Mouse (Mus musculus): ENCODE measurements around the gene Ifitm1. TPM values are rescaled to one million over a fixed set of nuclear protein-coding genes. Genes with fewer than 3 reads are reported as not detected.
A peak's percentile ranks its signal among the peaks of the same experiment; 100 is the strongest.

Ifitm1 gene
- total and polyA plus RNA-seq, 3 experiments, result 0.23 TPM; not detected in 2

DNA sequence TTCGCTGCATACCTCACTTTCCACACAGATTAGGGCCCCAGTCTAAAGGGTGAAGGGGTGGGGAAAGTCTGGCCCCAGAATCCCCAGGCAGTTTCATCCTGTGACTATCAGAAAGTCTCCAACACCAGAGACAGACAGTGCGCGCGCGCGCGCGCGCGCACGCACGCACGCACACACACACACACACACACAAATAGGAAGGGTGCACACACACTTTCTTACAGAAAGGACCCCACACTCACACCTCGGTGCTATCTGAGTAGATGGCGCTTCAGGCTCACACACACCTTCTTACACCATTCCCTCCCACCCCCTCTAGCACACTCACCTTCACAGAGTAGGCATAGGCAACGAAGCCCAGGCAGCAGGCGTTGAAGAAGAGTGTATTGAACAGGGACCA lies 11.7 kb upstream of the Ifitm1 start (continued):
- TF ChIP-seq BHLHE40 (IDR thresholded peaks at IDR 0.05; ENCODE audit: borderline replicate concordance, low read depth, low read length), result no peak
- peak; percentile 61; the same call in 1 of the 2 replicates for TF ChIP-seq POLR2AphosphoS2 (IDR thresholded peaks at IDR 0.05; ENCODE audit: low read length)

- Histone ChIP-seq H3K79me2 (ENCODE audit: control insufficient read depth, insufficient read depth, low read length, poor library complexity) (peaks cover 29% of the 10 kb centered on the region), H3K9me3 (replicated peaks; ENCODE audit: insufficient read depth, low read length) (no peaks in the 10 kb centered on the region), H3K4me3 (ENCODE audit: control insufficient read depth in 1 of 2, insufficient read depth in 1 of 2, low read depth in 2 of 2, low read length in 2 of 2) (peak within 1 kb of the TSS; percentile 69 to 70), H3K36me3 (ENCODE audit: control insufficient read depth in 1 of 2, insufficient read depth in 2 of 2, low read length in 2 of 2) (peaks cover 0 to 14% of the 10 kb centered on the region in 2 experiments; a peak in 2 of 4 replicates), H3K27me3 (ENCODE audit: control insufficient read depth in 1 of 2, insufficient read depth in 2 of 2, low read length in 2 of 2) (no peaks in the 10 kb centered on the region), H3K4me1 (ENCODE audit: control insufficient read depth in 1 of 2, insufficient read depth in 2 of 2, low read length in 2 of 2) (peaks cover 0 to 21% of the 10 kb centered on the region in 2 experiments; a peak in 3 of 4 replicates), H3K9ac (ENCODE audit: control insufficient read depth, low read depth, low read length, poor library complexity, severe bottlenecking) (peak within 1 kb of the TSS; percentile 63), H3K27ac (ENCODE audit: control insufficient read depth, low read depth, low read length) (peak within 1 kb of the TSS; percentile 58)
- DNase-seq (ENCODE audit: low read depth, low spot score), result peak; percentile 97
- no peak for TF ChIP-seq RCOR1 (IDR thresholded peaks at IDR 0.05; ENCODE audit: low read depth, low read length)
- TF ChIP-seq NRF1 (IDR thresholded peaks at IDR 0.05; ENCODE audit: insufficient read depth, low read depth, low read length, poor library complexity, severe bottlenecking), result no peak
- no peak for TF ChIP-seq ZNF384 (IDR thresholded peaks at IDR 0.05; ENCODE audit: low read depth, low read length)
- peak; percentile 87 for TF ChIP-seq NELFE (IDR thresholded peaks at IDR 0.05; ENCODE audit: low read depth, low read length)
- TF ChIP-seq KAT2A (conservative IDR thresholded peaks at IDR 0.05; ENCODE audit: low read depth, low read length), result no peak
- peak; percentile 91 for TF ChIP-seq POLR2AphosphoS2 (IDR thresholded peaks at IDR 0.05; ENCODE audit: low read length)
- no peak; the same call in 1 of the 2 replicates for TF ChIP-seq MAZ (IDR thresholded peaks at IDR 0.05; ENCODE audit: low read depth, low read length)
- peak; percentile 32; the same call in 1 of the 2 replicates for TF ChIP-seq ELF1 (IDR thresholded peaks at IDR 0.05; ENCODE audit: low read depth, low read length)
- TF ChIP-seq CHD2 (IDR thresholded peaks at IDR 0.05; ENCODE audit: low read length), result no peak; the same call in 1 of the 2 replicates
- peak; percentile 58; the same call in 1 of the 2 replicates for TF ChIP-seq HCFC1 (IDR thresholded peaks at IDR 0.05; ENCODE audit: low read depth, low read length)
- TF ChIP-seq RAD21 (IDR thresholded peaks at IDR 0.05; ENCODE audit: low read depth, low read length), result no peak
- TF ChIP-seq CHD1 (IDR thresholded peaks at IDR 0.05; ENCODE audit: low read depth, low read length), result no peak
- peak; percentile 68 for TF ChIP-seq MXI1 (IDR thresholded peaks at IDR 0.05; ENCODE audit: low read depth, low read length)
- no peak for TF ChIP-seq BHLHE40 (IDR thresholded peaks at IDR 0.05; ENCODE audit: borderline replicate concordance, low read depth, low read length)
- no peak for TF ChIP-seq USF2 (IDR thresholded peaks at IDR 0.05; ENCODE audit: borderline replicate concordance in 1 of 2, insufficient read depth in 1 of 2, low read depth in 1 of 2, low read length in 2 of 2)
- no peak for TF ChIP-seq UBTF (IDR thresholded peaks at IDR 0.05; ENCODE audit: borderline replicate concordance, insufficient read depth, low read depth, low read length)
- TF ChIP-seq USF1 (IDR thresholded peaks at IDR 0.05; ENCODE audit: low read depth, low read length), result no peak
- TF ChIP-seq TBP (IDR thresholded peaks at IDR 0.05; ENCODE audit: low read depth, low read length), result peak; percentile 51; the same call in 1 of the 2 replicates
- no peak for TF ChIP-seq MEF2A (IDR thresholded peaks at IDR 0.05; ENCODE audit: extremely low read depth, insufficient replicate concordance, low read depth, low read length, poor library complexity, severe bottlenecking)
- TF ChIP-seq E2F4 (IDR thresholded peaks at IDR 0.05; ENCODE audit: borderline replicate concordance, low read depth, low read length), result no peak
- TF ChIP-seq GABPA (IDR thresholded peaks at IDR 0.05; ENCODE audit: low read depth, low read length), result no peak
- no peak for TF ChIP-seq SMC3 (IDR thresholded peaks at IDR 0.05; ENCODE audit: low read depth, low read length)
- TF ChIP-seq ETS1 (IDR thresholded peaks at IDR 0.05; ENCODE audit: low read depth, low read length), result peak; percentile 19; the same call in 1 of the 2 replicates
- peak; percentile 68 for TF ChIP-seq MAX (IDR thresholded peaks at IDR 0.05; ENCODE audit: low read length)
- no peak for TF ChIP-seq MYB (IDR thresholded peaks at IDR 0.05; ENCODE audit: low read depth, low read length)
- TF ChIP-seq TCF12 (IDR thresholded peaks at IDR 0.05; ENCODE audit: low read depth, low read length), result peak; percentile 43; the same call in 1 of the 2 replicates
- peak in 1 of 2 experiments; percentile 90; a peak in 3 of 4 replicates for TF ChIP-seq POLR2A (IDR thresholded peaks at IDR 0.05; ENCODE audit: control insufficient read depth in 1 of 2, insufficient read depth in 1 of 2, low read depth in 1 of 2, low read length in 2 of 2, poor library complexity in 1 of 2)
- no peak; the same call in 1 of the 2 replicates for TF ChIP-seq SIN3A (IDR thresholded peaks at IDR 0.05; ENCODE audit: low read length)
- TF ChIP-seq JUND (IDR thresholded peaks at IDR 0.05; ENCODE audit: low read depth, low read length), result no peak
- no peak; the same call in 1 of the 2 replicates for TF ChIP-seq ZMIZ1 (IDR thresholded peaks at IDR 0.05; ENCODE audit: low read depth, low read length)
- peak; percentile 70; the same call in 1 of the 2 replicates for TF ChIP-seq MYC (IDR thresholded peaks at IDR 0.05; ENCODE audit: low read depth, low read length)
- TF ChIP-seq GATA1 (IDR thresholded peaks at IDR 0.05; ENCODE audit: low read depth, low read length), result no peak
These were observed 11.1 kb upstream of the Ifitm1 start, which contains the start of the genes Gm45717 and Ifitm2 for GRCm38 (mm10) chr7:140955758-140956555. TSS of gene Gm45717 (minus strand) at chr7:140955937. TSS of gene Ifitm2 (minus strand) at chr7:140955987.
